Mouse (Mus musculus) brain, embryonic 18.5 days (tissue): Measurements from ENCODE around the gene Ncr1.
"Not testable (repeated sequence)": the region's sequence is repeated elsewhere in the genome, so short reads cannot be mapped to it uniquely, and the experiment has no call there.

Experiments used
- DNase-seq: peaks from one replicate; pipeline ENCODE4 v3.0.0-alpha.2; 2012; ENCODE audit warnings: low read depth, low spot score

Ncr1 gene

GRCm38 (mm10) chr7:4337509-4337908 lies at the start of gene Ncr1:
Gene Ncr1 (plus strand): TSS chr7:4337724.
- DNase-seq = no peak

GRCm38 (mm10) chr7:4292638-4293037 lies 44.9 kb upstream of the Ncr1 start:
- DNase-seq = no peak

DNA sequence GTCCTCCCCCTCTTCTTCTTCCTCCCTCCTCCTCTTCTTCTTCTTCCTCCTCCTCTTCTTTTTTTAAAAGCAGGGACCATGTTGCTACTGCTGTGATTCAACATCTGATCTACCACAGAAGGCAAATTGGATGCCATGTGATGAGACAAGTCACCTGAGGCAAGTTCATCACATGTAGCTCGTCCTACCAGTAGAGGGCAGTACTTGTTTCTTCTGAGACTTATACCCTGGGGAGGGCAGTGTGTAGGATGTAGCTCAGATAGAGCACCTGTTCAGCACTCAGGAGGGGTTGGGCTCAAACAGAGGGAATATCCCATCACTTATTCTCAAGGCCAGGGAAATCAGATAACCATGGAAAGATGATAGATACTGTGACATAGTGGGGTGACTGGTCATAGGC lies 40.3 kb upstream of the Ncr1 start:
- no peak for DNase-seq

DNA sequence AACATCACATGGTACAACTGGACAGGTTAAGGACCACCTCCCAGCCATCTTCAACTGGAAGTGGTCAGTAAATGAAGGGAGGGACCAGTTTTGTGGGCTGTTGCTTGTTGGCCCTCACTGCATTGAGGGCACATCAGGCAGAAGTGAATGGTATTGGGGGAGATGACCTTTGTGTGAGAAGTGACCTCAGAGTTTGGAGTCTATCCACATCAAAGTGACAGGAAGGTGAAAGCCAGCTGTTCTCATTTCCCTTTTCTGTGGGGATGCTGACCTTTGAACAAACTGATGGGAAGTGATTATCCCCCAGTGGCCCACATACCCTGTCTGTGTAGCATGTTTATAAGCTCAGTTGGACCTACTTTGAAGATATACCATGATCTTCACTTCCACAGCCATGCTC lies 37.4 kb upstream of the Ncr1 start:
- DNase-seq = no peak

DNA sequence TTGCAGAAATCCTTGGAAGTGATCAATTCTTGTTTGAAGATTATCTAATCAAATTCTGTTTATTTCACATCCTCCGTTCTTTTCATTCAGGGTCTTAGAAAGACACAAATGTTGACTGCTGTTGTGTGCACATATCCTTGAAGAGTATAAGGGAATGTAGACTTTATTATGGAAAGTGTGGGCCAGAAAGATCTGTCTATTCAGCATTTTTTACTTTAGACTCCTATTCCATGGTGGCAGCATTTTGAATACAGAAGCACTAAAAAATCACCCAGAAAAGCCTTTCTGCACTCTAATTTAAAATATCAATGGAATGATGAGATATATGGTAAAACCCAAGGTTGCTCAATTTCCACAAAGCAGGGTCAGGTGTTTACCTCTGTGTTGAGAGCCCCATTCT lies 34.1 kb upstream of the Ncr1 start:
- no peak for DNase-seq

DNA sequence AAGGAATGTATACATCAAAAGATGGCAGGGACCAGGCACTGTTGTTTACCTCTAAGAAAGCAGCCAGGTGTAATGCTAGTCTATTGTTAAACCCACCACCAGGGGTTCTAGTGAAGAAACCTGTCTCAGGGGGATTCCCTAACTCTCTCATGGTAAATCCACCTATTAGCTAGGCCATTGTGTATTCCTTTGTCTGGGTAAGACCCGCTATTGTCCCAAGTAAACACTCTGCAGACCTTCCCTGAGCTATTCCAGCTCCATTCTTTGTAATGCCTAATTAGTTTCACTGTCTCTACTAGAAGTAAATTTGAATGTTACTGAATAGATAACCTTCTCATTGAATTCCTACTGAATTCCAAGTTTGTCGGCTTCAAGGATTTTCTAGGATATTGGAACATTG lies 24.4 kb upstream of the Ncr1 start:
- DNase-seq = not testable (repeated sequence)

GRCm38 (mm10) chr7:4313531-4313930 lies 24.0 kb upstream of the Ncr1 start:
- DNase-seq = not testable (repeated sequence)

GRCm38 (mm10) chr7:4323301-4323700 lies 14.2 kb upstream of the Ncr1 start:
- DNase-seq = no peak

GRCm38 (mm10) chr7:4373521-4373920 lies 36.0 kb downstream of the Ncr1 start:
- no peak for DNase-seq
